Mouse (Mus musculus) E14TG2a.4 (cell line): ENCODE measurements at regions not wholly inside any gene's neighbourhood (a gene's known extent, or its start where the extent isn't known, plus 50 kb on each side); places are given as distances from the start of the nearest gene placed in this dataset.

Source experiments
- CTCF ChIP-seq: conservative IDR thresholded peaks from 2 replicates; pipeline ENCODE4 v1.5.1; 2014; ENCODE audit warnings: low read length
- NANOG ChIP-seq: IDR thresholded peaks from 2 replicates; pipeline ENCODE4 v1.6.1; 2014; ENCODE audit warnings: borderline replicate concordance, low read length, mixed read lengths
- POU5F1 ChIP-seq: IDR thresholded peaks from 2 replicates; pipeline ENCODE4 v1.6.1; 2014; ENCODE audit warnings: low read length, borderline replicate concordance

- no peak for TF ChIP-seq CTCF
- peak; percentile 57 for TF ChIP-seq NANOG
- TF ChIP-seq POU5F1 = no peak
These were observed 203.5 kb downstream of the C1d start for GRCm38 (mm10) chr11:17460920-17461279.
